ENCODE assay signal across 8 mouse cellular contexts in genomic region chr1:192789111-192789522, GRCm38 (mm10). TPM values are rescaled to one million over a fixed set of nuclear protein-coding genes. Genes with fewer than 3 reads are reported as not detected.
A peak's percentile ranks its signal among the peaks of the same experiment; 100 is the strongest.
DNase-seq lines count a peak whose midpoint lies in the region; ATAC-seq and TF ChIP-seq lines count a peak whose summit lies in the region.

No protein-coding gene starts in this region.

- H3K27me3 ChIP-seq in cerebellum, adult 2 months (ENCODE audit: control insufficient read depth, insufficient read depth, low read length) = no peaks in the 10 kb centered on the region
- H3K27me3 ChIP-seq in hindbrain, postnatal 0 days (ENCODE audit: insufficient read depth, low read length) = no peaks in the 10 kb centered on the region
- no peaks in the 10 kb centered on the region for H3K27me3 ChIP-seq in limb, embryonic 13.5 days

- no peaks in the 10 kb centered on the region for H3K36me3 ChIP-seq in hindbrain, postnatal 0 days (ENCODE audit: insufficient read depth, low read length)
- H3K36me3 ChIP-seq in limb, embryonic 13.5 days = no peaks in the 10 kb centered on the region

- no peaks in the 10 kb centered on the region for H3K9me3 ChIP-seq in hindbrain, postnatal 0 days (ENCODE audit: low read length)
- H3K9me3 ChIP-seq in limb, embryonic 13.5 days = no peaks in the 10 kb centered on the region

- no peak for TF ChIP-seq CTCF in cerebellum, adult 2 months (IDR thresholded peaks at IDR 0.05; ENCODE audit: borderline replicate concordance, insufficient read depth, low read depth, low read length)
- TF ChIP-seq CTCF in brain, embryonic 14.5 days (IDR thresholded peaks at IDR 0.05; ENCODE audit: borderline replicate concordance, extremely low read depth, insufficient read depth, insufficient read length) = no peak
- TF ChIP-seq CTCF in hindbrain, postnatal 0 days (IDR thresholded peaks at IDR 0.05; ENCODE audit: low read depth) = no peak

- peak; percentile 74 for ATAC-seq in hindbrain, postnatal 0 days
- peak; percentile 64 for ATAC-seq in limb, embryonic 13.5 days (ENCODE audit: low FRiP score, low read depth)

- 41% methylated on average over 10 of the region's 10 CpGs for WGBS in cerebellum, adult 2 months
- WGBS in hindbrain, postnatal 0 days = 39% methylated on average over 10 of the region's 10 CpGs
- 27% methylated on average over 10 of the region's 10 CpGs for WGBS in limb, embryonic 13.5 days

- no peak overlapping the region for H3K9ac ChIP-seq in hindbrain, postnatal 0 days (replicated peaks; ENCODE audit: low read length)
- H3K9ac ChIP-seq in limb, embryonic 13.5 days = no peak overlapping the region

- no peak for TF ChIP-seq POLR2A in cerebellum, adult 2 months (IDR thresholded peaks at IDR 0.05; ENCODE audit: borderline replicate concordance, insufficient read depth, low read length)
- TF ChIP-seq POLR2A in brain, embryonic 14.5 days (IDR thresholded peaks at IDR 0.05; ENCODE audit: borderline replicate concordance, extremely low read depth, insufficient read depth, insufficient read length, poor library complexity, severe bottlenecking) = no peak

- no peak overlapping the region for H3K27ac ChIP-seq in cerebellum, adult 2 months (ENCODE audit: insufficient read depth, low read length)
- H3K27ac ChIP-seq in hindbrain, postnatal 0 days = no peak overlapping the region
- peak overlapping the region; percentile 92 for H3K27ac ChIP-seq in limb, embryonic 13.5 days

- DNase-seq in cerebellum, adult 2 months = peak; percentile 23 to 45
- no peak for DNase-seq in cerebellum, adult 8-10 months
- DNase-seq in brain, embryonic 14.5 days (ENCODE audit: low read depth) = peak; percentile 90
- DNase-seq in gastrocnemius, postnatal 36 days = peak; percentile 83 to 86
- peak; percentile 68 for DNase-seq in hindbrain, postnatal 0 days (ENCODE audit: low spot score)
- peak; percentile 53 for DNase-seq in testis, postnatal 10 days (ENCODE audit: low spot score)
- DNase-seq in Muller cell, postnatal 12 days (ENCODE audit: inconsistent ontology term) = no peak

- no peak overlapping the region for H3K4me3 ChIP-seq in cerebellum, adult 2 months (replicated peaks; ENCODE audit: insufficient read depth, low read depth, low read length)
- no peak overlapping the region for H3K4me3 ChIP-seq in hindbrain, postnatal 0 days (ENCODE audit: low read length)
- H3K4me3 ChIP-seq in limb, embryonic 13.5 days = no peak overlapping the region

- H3K4me1 ChIP-seq in cerebellum, adult 2 months (ENCODE audit: control insufficient read depth, insufficient read depth, low read length) = no peaks in the 10 kb centered on the region
- H3K4me1 ChIP-seq in hindbrain, postnatal 0 days (ENCODE audit: insufficient read depth, low read length) = no peaks in the 10 kb centered on the region
- H3K4me1 ChIP-seq in limb, embryonic 13.5 days = peaks cover 94% of the 10 kb centered on the region

- intact Hi-C loops in gastrocnemius, postnatal 36 days (cut with DNase I) = loop anchor here (10.0 kb wide), 2 partner anchors 296 to 336 kb away; no protein-coding TSS in a partner anchor

- no peak overlapping the region for H3K4me2 ChIP-seq in hindbrain, postnatal 0 days (ENCODE audit: low read depth, low read length)
- 0 out of 2 replicates have a peak overlapping the region, but pooled peaks have one; percentile 4 for H3K4me2 ChIP-seq in limb, embryonic 13.5 days (replicated peaks)

RNA-seq across cellular contexts. Expression of gene Hhat, which starts 18.1 kb away (rescaled TPM):
- polyA plus RNA-seq in cerebellum, adult 2 months (2012; rRNA removed) = 1.9 and 2.1 TPM in 2 replicates
- 3.8 TPM in 2 replicates for polyA plus RNA-seq in brain, embryonic 14.5 days (2012; rRNA removed)
- total RNA-seq in gastrocnemius, postnatal 36 days (2021) = under 1 TPM; 0.48 to 0.54 TPM
- total RNA-seq in hindbrain, postnatal 0 days (2014; rRNA removed) = 5.4 and 6.9 TPM in 2 replicates
- 3.5 and 3.7 TPM in 2 replicates for polyA plus RNA-seq in hindbrain, postnatal 0 days (2015; fragmentation: Nextera tagmentation; extraction: Ambion mirVana)
- polyA plus RNA-seq in limb, embryonic 13.5 days (2015; fragmentation: Nextera tagmentation; extraction: Ambion mirVana) = 10.3 and 10.6 TPM in 2 replicates

Comparison
In these comparisons a context has a peak if more than half of its experiments do, and no peak if none do; other contexts are left out.
1. DNase-seq: peak in cerebellum, adult 2 months (2 of 2), brain, embryonic 14.5 days (single experiment), gastrocnemius, postnatal 36 days (2 of 2), hindbrain, postnatal 0 days (single experiment) and testis, postnatal 10 days (single experiment); none in cerebellum, adult 8-10 months (single experiment) and Muller cell, postnatal 12 days (single experiment).